Mouse (Mus musculus) lung, embryonic 14.5 days (tissue): Measurements from ENCODE around the gene Nit2. TPM values are rescaled to one million over a fixed set of nuclear protein-coding genes. Genes with fewer than 3 reads are reported as not detected.
"Not testable (repeated sequence)": the region's sequence is repeated elsewhere in the genome, so short reads cannot be mapped to it uniquely, and the experiment has no call there.

Source experiments
- ATAC-seq: fragments of 200-750 bp; cut with Nextera tagmentation; 2 replicates; pipeline ENCODE4 v1.8.0; 2017; ENCODE audit warnings: mild to moderate bottlenecking, moderate TSS enrichment, moderate library complexity; ENCODE audit not compliant: insufficient read depth
- DNase-seq: peaks from one replicate; pipeline ENCODE4 v3.0.0-alpha.2; 2015
- H3K27ac ChIP-seq: fragments of 300-500 bp; sonication (generic); 2 replicates; pipeline ENCODE4 v1.5.1; 2014; ENCODE audit warnings: low read depth, mild to moderate bottlenecking, moderate library complexity
- H3K27me3 ChIP-seq: fragments of 300-500 bp; sonication (generic); 2 replicates; pipeline ENCODE4 v1.6.1; 2014; ENCODE audit warnings: low read length, control low read depth; ENCODE audit not compliant: insufficient read depth
- H3K36me3 ChIP-seq: fragments of 300-500 bp; sonication (generic); 2 replicates; pipeline ENCODE4 v1.6.1; 2014; ENCODE audit warnings: control low read depth; ENCODE audit not compliant: insufficient read depth
- H3K4me1 ChIP-seq: fragments of 300-500 bp; sonication (generic); 2 replicates; pipeline ENCODE4 v1.6.1; 2014; ENCODE audit warnings: antibody characterized with exemption, control low read depth; ENCODE audit not compliant: insufficient read depth
- H3K4me2 ChIP-seq: fragments of 300-500 bp; sonication (generic); 2 replicates; pipeline ENCODE4 v1.6.1; 2014; ENCODE audit warnings: mild to moderate bottlenecking
- H3K4me3 ChIP-seq: fragments of 300-500 bp; sonication (generic); 2 replicates; pipeline ENCODE4 v1.5.1; 2014; ENCODE audit warnings: low read depth, low read length
- H3K9ac ChIP-seq: fragments of 300-500 bp; sonication (generic); 2 replicates; pipeline ENCODE4 v1.6.1; 2014
- H3K9me3 ChIP-seq: fragments of 300-500 bp; sonication (generic); 2 replicates; pipeline ENCODE4 v1.6.1; 2016; ENCODE audit warnings: low read depth, low read length, control low read depth
- CTCF ChIP-seq: IDR thresholded peaks from 2 replicates; pipeline ENCODE4 v1.5.1; 2016; ENCODE audit warnings: antibody characterized with exemption, low read depth
- WGBS: fragments of 180-500 bp; shearing (Covaris S2); extraction: QIAGEN DNeasy Blood & Tissue Kit; methylation state at CpG from one replicate; pipeline ENCODE4 v1.1.7; 2014; 5-methylcytosine and 5-hydroxymethylcytosine counted together
- polyA plus RNA-seq: library from polyadenylated mRNA; unstranded; fragments of >200 nt; fragmentation: Nextera tagmentation; extraction: Ambion mirVana; gene quantifications from 2 replicates; pipeline ENCODE4 v1.2.1, GENCODE M21; 2014

Nit2 gene
- polyA plus RNA-seq, 1 experiment from 2014 or later: 75.4 TPM

DNA sequence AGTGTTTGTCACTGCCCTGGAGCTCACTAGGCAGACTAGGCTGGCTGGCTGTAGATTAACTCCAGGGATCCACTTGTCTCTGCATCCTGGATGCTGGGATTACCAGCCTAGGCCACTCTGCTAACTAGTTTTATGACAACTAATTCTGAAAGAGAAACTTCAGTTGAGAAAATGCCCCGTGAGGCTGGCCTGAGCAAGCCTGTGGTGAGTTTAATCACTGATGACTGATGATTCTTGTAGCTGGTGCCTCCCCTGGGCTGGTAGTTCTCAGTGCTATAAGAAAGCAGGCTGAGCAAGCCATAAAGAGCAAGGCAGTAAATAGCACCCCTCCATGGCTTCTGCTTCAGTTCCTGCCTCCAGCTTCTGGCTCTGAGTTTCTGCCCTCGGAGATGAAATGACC, 8.6 kb upstream of the Nit2 start:
- Histone ChIP-seq H3K9ac (no peak overlapping the region), H3K27me3 (no peaks in the 10 kb centered on the region), H3K9me3 (no peaks in the 10 kb centered on the region), H3K27ac (no peak overlapping the region), H3K4me2 (no peak overlapping the region), H3K4me1 (no peaks in the 10 kb centered on the region), H3K36me3 (peaks cover 31% of the 10 kb centered on the region), H3K4me3 (no peak overlapping the region)
- no peak for ATAC-seq
- no peak for TF ChIP-seq CTCF
- 64% methylated on average over 2 of the region's 2 CpGs for WGBS
- no peak for DNase-seq

DNA sequence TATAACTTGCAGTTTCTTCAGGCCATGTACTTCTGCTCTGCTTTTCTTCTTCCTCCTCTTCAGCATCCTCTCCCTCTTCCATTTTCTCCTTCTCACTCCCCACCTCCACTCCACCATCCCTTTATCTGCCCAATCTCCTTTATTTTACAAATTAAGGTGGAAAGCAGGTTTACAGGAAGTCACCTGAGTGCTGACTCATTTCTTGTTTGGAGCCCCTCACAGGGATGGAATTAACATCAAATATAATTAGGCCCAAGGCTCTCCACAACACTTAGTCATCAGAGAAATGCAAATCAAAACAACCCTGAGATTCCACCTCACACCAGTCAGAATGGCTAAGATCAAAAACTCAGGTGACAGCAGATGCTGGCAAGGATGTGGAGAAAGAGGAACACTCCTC, 7.3 kb upstream of the Nit2 start:
- H3K4me2 ChIP-seq, DNase-seq, H3K4me3 ChIP-seq, H3K4me1 ChIP-seq, H3K9me3 ChIP-seq, ATAC-seq, H3K27ac ChIP-seq, H3K27me3 ChIP-seq, H3K9ac ChIP-seq: not testable (repeated sequence)
- H3K36me3 ChIP-seq: peaks cover 33% of the 10 kb centered on the region

DNA sequence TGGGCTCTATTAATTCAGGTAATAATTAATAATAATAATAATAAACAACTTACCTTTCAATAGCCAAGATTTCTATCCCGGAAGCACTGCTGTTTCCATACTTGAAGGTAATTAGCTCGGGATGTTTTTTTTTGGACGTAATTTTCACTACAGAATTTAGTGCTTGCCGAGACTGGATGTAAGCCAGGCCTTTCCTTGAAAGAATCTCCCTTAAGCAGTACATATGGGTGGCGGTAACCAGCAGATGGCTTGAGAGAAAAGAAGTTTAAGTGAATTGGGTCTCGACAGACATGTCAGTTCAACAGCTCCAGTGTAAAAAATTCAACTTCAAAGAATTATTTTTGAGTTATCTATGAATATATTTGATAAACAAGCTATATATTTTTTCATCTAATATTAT, 4.4 kb upstream of the Nit2 start:
- TF ChIP-seq CTCF: no peak
- Histone ChIP-seq H3K36me3 (peaks cover 33% of the 10 kb centered on the region), H3K27ac (no peak overlapping the region), H3K4me3 (no peak overlapping the region), H3K27me3 (no peaks in the 10 kb centered on the region), H3K9ac (no peak overlapping the region), H3K4me1 (no peaks in the 10 kb centered on the region), H3K9me3 (no peaks in the 10 kb centered on the region), H3K4me2 (no peak overlapping the region)
- WGBS: 82% methylated on average over 6 of the region's 6 CpGs
- DNase-seq (no peak), ATAC-seq (no peak)

DNA sequence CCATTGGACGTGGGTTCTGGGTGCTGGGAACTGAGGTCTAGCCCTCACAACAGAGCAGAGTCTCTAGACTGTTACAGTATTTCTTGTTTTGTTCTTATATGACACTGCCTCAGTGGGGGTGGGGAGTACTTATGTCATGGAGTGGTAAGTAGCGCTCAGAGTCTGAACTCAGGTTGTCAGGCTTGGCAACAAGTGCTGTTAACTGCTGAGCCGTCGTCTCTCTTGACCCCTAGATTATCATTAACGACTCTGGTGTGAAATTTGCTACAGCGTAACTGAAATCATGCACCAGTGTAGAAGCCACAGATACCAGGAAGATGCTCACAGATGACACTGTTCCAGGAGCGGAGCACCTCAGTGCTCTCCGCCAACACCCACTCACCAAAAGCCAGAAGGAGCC, 4.0 kb upstream of the Nit2 start:
- H3K9me3 ChIP-seq: no peaks in the 10 kb centered on the region
- no peaks in the 10 kb centered on the region for H3K4me1 ChIP-seq
- TF ChIP-seq CTCF: no peak
- ATAC-seq (no peak), DNase-seq (no peak)
- H3K9ac ChIP-seq: no peak overlapping the region
- H3K27me3 ChIP-seq: no peaks in the 10 kb centered on the region
- no peak overlapping the region for H3K27ac ChIP-seq
- WGBS: 88% methylated on average over 8 of the region's 8 CpGs
- H3K36me3 ChIP-seq: peaks cover 29% of the 10 kb centered on the region
- no peak overlapping the region for H3K4me3 ChIP-seq
- H3K4me2 ChIP-seq: no peak overlapping the region

DNA sequence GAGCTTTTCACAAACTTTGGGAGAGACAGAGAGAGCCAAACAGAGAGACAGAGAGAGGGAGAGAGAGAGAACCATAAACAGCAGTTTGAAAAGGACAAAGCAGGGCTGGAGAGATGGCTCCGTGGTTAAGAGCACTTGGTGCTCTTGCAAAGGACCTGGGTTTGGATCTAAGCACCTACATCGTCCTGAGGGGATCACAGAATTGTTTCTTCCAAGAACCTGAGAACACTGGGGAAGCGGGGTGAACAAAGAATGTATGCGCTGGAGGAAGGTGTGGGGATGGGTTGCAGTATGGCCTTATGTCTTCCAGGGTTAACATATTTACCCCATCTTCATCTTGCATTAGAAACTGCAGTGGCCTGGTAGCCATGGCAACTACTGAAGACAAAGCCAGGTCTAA, 1.1 kb upstream of the Nit2 start:
- Histone ChIP-seq H3K36me3 (peaks cover 23% of the 10 kb centered on the region; the same call in 1 of the 2 replicates), H3K4me2 (no peak overlapping the region), H3K9me3 (no peaks in the 10 kb centered on the region), H3K4me3 (no peak overlapping the region), H3K9ac (no peak overlapping the region), H3K27me3 (no peaks in the 10 kb centered on the region), H3K4me1 (no peaks in the 10 kb centered on the region), H3K27ac (no peak overlapping the region)
- TF ChIP-seq CTCF: no peak
- whole genome bisulfite sequencing: 71% methylated on average over 4 of the region's 4 CpGs
- no peak for ATAC-seq
- DNase-seq: no peak

DNA sequence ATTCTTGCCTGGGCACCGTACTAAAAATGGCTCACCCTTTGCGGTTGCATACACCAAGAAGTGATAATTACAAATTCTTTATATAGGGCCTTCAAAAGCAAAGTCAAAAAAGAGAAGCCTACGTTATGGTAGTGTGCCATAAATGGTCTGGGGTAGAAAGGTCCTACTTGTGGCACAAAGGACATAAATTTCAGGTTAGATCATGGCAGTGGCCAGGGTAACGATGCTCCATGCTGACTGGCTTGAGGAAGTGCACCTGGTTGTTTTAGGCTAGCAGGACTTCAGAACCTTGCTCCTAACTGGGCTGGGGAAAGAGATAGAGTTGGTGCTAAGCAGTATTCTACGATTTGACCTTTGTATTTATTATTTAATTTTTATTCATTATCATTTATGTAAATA, 372 bp upstream of the Nit2 start:
- Histone ChIP-seq H3K36me3 (peaks cover 23% of the 10 kb centered on the region), H3K9me3 (no peaks in the 10 kb centered on the region), H3K27ac (no peak overlapping the region), H3K4me2 (peak overlapping the region; percentile 76), H3K4me1 (no peaks in the 10 kb centered on the region), H3K9ac (peak overlapping the region; percentile 90), H3K27me3 (no peaks in the 10 kb centered on the region), H3K4me3 (peak overlapping the region; percentile 84)
- WGBS: 18% methylated on average over 5 of the region's 5 CpGs
- ATAC-seq (peak; percentile 57), DNase-seq (peak; percentile 7)
- TF ChIP-seq CTCF: no peak

DNA sequence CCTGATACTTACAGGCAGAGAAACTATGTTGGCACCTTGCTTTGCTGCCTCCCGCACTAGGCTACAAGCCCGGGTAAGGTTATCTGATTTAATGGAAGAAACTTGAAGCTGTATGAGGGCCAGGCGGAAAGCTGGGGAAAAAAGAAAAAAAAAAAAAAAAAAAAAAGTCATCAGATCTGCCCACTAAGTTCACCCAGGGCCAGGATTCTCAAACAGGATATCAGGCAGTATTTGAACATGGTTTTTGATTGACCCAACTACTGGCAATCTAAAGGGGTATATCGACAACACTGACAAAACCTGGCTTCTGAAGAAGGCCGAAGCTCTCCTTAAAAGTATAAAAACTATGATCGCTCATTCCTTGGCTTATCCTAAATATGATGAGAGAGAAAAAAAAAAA, 1.1 kb downstream of the Nit2 start:
- H3K27ac ChIP-seq: peak overlapping the region; percentile 95; the same call in 1 of the 2 replicates
- H3K27me3 ChIP-seq: no peaks in the 10 kb centered on the region
- ATAC-seq (no peak), DNase-seq (no peak)
- H3K9me3 ChIP-seq: no peaks in the 10 kb centered on the region
- TF ChIP-seq CTCF: no peak
- peaks cover 33% of the 10 kb centered on the region for H3K36me3 ChIP-seq
- peak overlapping the region; percentile 84 for H3K4me3 ChIP-seq
- no peaks in the 10 kb centered on the region for H3K4me1 ChIP-seq
- WGBS: 78% methylated on average over 6 of the region's 6 CpGs
- H3K4me2 ChIP-seq: peak overlapping the region; percentile 76
- peak overlapping the region; percentile 90 for H3K9ac ChIP-seq

DNA sequence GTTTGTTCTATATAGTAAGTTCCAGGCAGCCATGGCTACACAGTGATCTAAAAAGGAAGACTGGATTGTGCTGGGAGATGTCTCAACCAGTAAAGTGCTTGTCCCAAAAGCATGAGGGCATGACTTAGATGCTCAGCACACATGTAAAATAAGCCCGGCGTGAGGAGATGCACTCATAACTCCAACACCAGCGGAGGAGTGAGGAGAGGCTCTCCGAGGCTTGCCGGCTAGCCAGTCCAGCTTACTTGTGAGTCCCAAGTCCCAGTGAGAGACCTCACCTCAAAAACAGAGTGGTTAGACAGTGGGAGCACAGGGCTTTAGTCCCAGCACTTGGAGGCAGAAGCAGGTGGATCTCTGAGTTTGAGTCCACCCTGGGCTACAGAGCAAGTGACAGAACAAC, 2.0 kb downstream of the Nit2 start:
- H3K4me3 ChIP-seq: no peak overlapping the region
- TF ChIP-seq CTCF: no peak
- H3K9me3 ChIP-seq: no peaks in the 10 kb centered on the region
- DNase-seq (no peak), ATAC-seq (no peak)
- 93% methylated on average over 5 of the region's 5 CpGs for WGBS
- H3K36me3 ChIP-seq: peaks cover 35% of the 10 kb centered on the region
- no peak overlapping the region for H3K9ac ChIP-seq
- no peak overlapping the region for H3K4me2 ChIP-seq
- H3K27me3 ChIP-seq: no peaks in the 10 kb centered on the region
- H3K4me1 ChIP-seq: no peaks in the 10 kb centered on the region
- no peak overlapping the region for H3K27ac ChIP-seq
